Mouse (Mus musculus) spleen, adult 2 months (tissue): ENCODE results near the gene Slc6a9.

Experiments used
- CTCF ChIP-seq: fragments of 200-500 bp; IDR thresholded peaks from 2 replicates; pipeline ENCODE4 v1.5.1; 2011; ENCODE audit warnings: mild to moderate bottlenecking, inconsistent platforms; ENCODE audit not compliant: insufficient read depth, insufficient read length, insufficient replicate concordance; ENCODE audit errors: extremely low read depth
- POLR2A ChIP-seq: fragments of 200-500 bp; IDR thresholded peaks from 2 replicates; pipeline ENCODE4 v1.6.1; 2011; ENCODE audit warnings: low read depth, low read length, inconsistent platforms

DNA sequence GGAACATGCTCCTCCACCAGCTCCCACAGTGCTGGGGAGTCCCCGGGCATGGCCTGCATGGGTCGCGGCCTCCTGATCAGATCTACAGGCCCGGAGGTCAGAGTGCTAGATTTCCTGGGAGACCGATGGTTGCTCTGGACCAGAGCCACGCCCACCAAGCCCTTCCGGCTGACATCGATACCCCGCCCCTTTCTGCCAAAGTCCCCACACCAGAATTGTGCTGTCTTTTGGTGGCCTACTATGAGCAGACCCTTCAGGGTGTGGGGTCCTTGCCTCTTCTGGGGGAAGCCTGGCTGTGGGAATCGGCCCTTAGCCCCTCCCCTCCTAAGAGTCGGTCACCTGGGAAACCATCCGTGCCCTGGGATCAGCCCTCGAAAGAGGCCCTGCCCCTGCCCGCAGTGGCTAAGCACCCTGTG lies 38.2 kb downstream of the Slc6a9 start, which contains the start of gene Ccdc24:
- TF ChIP-seq CTCF (no peak), POLR2A (no peak)
